Mouse (Mus musculus) forebrain, embryonic 16.5 days (tissue): ENCODE measurements around the gene Slc6a21. TPM values are rescaled to one million over a fixed set of nuclear protein-coding genes. Genes with fewer than 3 reads are reported as not detected.

Source experiments
- ATAC-seq: fragments of 200-750 bp; cut with Nextera tagmentation; 2 replicates; pipeline ENCODE4 v1.8.0; 2017; ENCODE audit warnings: mild to moderate bottlenecking, moderate library complexity
- H3K27ac ChIP-seq: fragments of 300-500 bp; sonication (generic); 2 replicates; pipeline ENCODE4 v1.5.1; 2014; ENCODE audit warnings: low read length, control low read depth
- H3K27me3 ChIP-seq: fragments of 300-500 bp; sonication (generic); replicated peaks from 2 replicates; pipeline ENCODE4 v1.6.1; 2014; ENCODE audit warnings: low read length; ENCODE audit not compliant: control insufficient read depth, insufficient read depth
- H3K36me3 ChIP-seq: fragments of 300-500 bp; sonication (generic); 2 replicates; pipeline ENCODE4 v1.6.1; 2014; ENCODE audit not compliant: control insufficient read depth, insufficient read depth
- H3K4me1 ChIP-seq: fragments of 300-500 bp; sonication (generic); replicated peaks from 2 replicates; pipeline ENCODE4 v1.6.1; 2014; ENCODE audit warnings: low read length; ENCODE audit not compliant: control insufficient read depth, insufficient read depth
- H3K4me2 ChIP-seq: fragments of 300-500 bp; sonication (generic); 2 replicates; pipeline ENCODE4 v1.6.1; 2014; ENCODE audit warnings: mild to moderate bottlenecking, low read length, control low read depth
- H3K4me3 ChIP-seq: fragments of 300-500 bp; sonication (generic); replicated peaks from 2 replicates; pipeline ENCODE4 v1.5.1; 2014; ENCODE audit warnings: mild to moderate bottlenecking, low read length, control low read depth
- H3K9ac ChIP-seq: fragments of 300-500 bp; sonication (generic); replicated peaks from 2 replicates; pipeline ENCODE4 v1.6.1; 2014; ENCODE audit warnings: low read depth, low read length, control low read depth
- H3K9me3 ChIP-seq: fragments of 300-500 bp; sonication (generic); 2 replicates; pipeline ENCODE4 v1.6.1; 2016; ENCODE audit warnings: low read length; ENCODE audit not compliant: control insufficient read depth
- WGBS: fragments of 180-500 bp; shearing (Covaris S2); extraction: QIAGEN DNeasy Blood & Tissue Kit; methylation state at CpG from one replicate; pipeline ENCODE4 v1.1.7; 2014; 5-methylcytosine and 5-hydroxymethylcytosine counted together
- polyA plus RNA-seq: library from polyadenylated mRNA; unstranded; fragments of >200 nt; fragmentation: Nextera tagmentation; extraction: Ambion mirVana; gene quantifications from 2 replicates; pipeline ENCODE4 v1.2.1, GENCODE M21; 2015

Slc6a21 gene
- polyA plus RNA-seq, 1 experiment from 2014 or later: not detected

GRCm38 (mm10) chr7:45272786-45273412 is 4.4 kb upstream of the Slc6a21 start:
- WGBS: 22% methylated on average over 10 of the region's 10 CpGs
- H3K4me3 ChIP-seq: no peak overlapping the region
- no peaks in the 10 kb centered on the region for H3K27me3 ChIP-seq
- H3K4me1 ChIP-seq: peaks cover 6% of the 10 kb centered on the region
- H3K27ac ChIP-seq: no peak overlapping the region
- H3K9me3 ChIP-seq: no peaks in the 10 kb centered on the region
- H3K36me3 ChIP-seq: no peaks in the 10 kb centered on the region
- H3K9ac ChIP-seq: 0 out of 2 replicates have a peak overlapping the region, but pooled peaks have one; percentile 17
- no peak overlapping the region for H3K4me2 ChIP-seq
- ATAC-seq: no peak

- Histone ChIP-seq H3K4me2 (no peak overlapping the region), H3K27me3 (no peaks in the 10 kb centered on the region), H3K4me1 (peaks cover 6% of the 10 kb centered on the region), H3K9ac (no peak overlapping the region), H3K36me3 (no peaks in the 10 kb centered on the region), H3K4me3 (no peak overlapping the region), H3K9me3 (no peaks in the 10 kb centered on the region), H3K27ac (no peak overlapping the region)
- ATAC-seq: no peak
- 92% methylated on average over 8 of the region's 8 CpGs for WGBS
Observed at GRCm38 (mm10) chr7:45273672-45274071, 3.6 kb upstream of the Slc6a21 start.

DNA sequence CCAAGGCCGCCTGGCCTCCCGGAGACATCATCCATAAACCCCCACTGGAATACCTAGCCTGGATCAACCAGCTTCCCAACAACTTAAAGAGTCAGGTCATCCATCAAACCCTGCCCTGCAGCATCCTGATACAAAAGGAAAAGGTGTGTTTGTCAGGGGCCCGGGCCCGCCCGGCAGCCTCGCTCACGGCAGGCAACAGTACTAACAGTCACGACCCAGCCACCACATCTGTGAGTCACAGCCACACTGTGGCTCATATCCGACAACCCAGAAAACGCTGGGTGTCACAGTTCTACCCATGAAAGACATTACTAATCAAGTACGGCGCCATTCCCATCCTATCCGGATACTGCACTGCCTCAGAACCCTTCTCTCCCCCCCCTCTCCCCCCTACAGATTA is 9.2 kb downstream of the Slc6a21 start:
- no peaks in the 10 kb centered on the region for H3K27me3 ChIP-seq
- 91% methylated on average over 13 of the region's 13 CpGs for WGBS
- no peak overlapping the region for H3K27ac ChIP-seq
- no peaks in the 10 kb centered on the region for H3K9me3 ChIP-seq
- no peaks in the 10 kb centered on the region for H3K36me3 ChIP-seq
- no peak overlapping the region for H3K4me3 ChIP-seq
- ATAC-seq: no peak
- no peak overlapping the region for H3K4me2 ChIP-seq
- no peaks in the 10 kb centered on the region for H3K4me1 ChIP-seq
- H3K9ac ChIP-seq: no peak overlapping the region

GRCm38 (mm10) chr7:45296626-45297025 is 19.3 kb downstream of the Slc6a21 start:
- peaks cover 9% of the 10 kb centered on the region; the same call in 1 of the 2 replicates for H3K4me1 ChIP-seq
- H3K27ac ChIP-seq: no peak overlapping the region; the same call in 1 of the 2 replicates
- ATAC-seq: no peak
- H3K4me3 ChIP-seq: no peak overlapping the region
- WGBS: 61% methylated on average over 1 of the region's 1 CpGs
- H3K9me3 ChIP-seq: no peaks in the 10 kb centered on the region
- no peak overlapping the region for H3K9ac ChIP-seq
- H3K4me2 ChIP-seq: no peak overlapping the region
- peaks cover 5% of the 10 kb centered on the region; the same call in 1 of the 2 replicates for H3K27me3 ChIP-seq
- no peaks in the 10 kb centered on the region for H3K36me3 ChIP-seq

DNA sequence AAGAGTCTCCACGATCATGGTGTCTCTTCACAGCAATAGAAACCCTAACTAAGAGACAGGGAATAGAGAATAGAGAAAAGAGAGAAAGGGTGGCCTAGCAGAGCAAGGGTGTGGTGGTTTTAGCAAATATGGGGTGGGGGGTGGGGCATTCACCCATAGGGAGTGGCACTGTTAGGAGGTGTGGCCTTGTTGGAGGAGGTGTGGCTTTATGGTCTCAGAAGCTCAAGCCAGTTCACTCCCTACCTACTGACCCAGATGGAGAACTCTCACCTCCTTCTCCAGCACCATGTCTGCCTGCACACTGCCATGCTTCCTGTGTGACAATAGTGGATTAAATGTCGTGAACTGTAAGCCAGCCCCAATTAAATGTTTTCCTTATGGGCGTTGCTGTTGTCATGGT is 20.2 kb downstream of the Slc6a21 start:
- Histone ChIP-seq H3K9me3 (no peaks in the 10 kb centered on the region), H3K36me3 (no peaks in the 10 kb centered on the region), H3K4me3 (no peak overlapping the region), H3K4me2 (no peak overlapping the region), H3K27me3 (peaks cover 5% of the 10 kb centered on the region; the same call in 1 of the 2 replicates), H3K4me1 (peaks cover 11% of the 10 kb centered on the region), H3K9ac (no peak overlapping the region), H3K27ac (no peak overlapping the region)
- ATAC-seq: no peak
- WGBS: 62% methylated on average over 3 of the region's 3 CpGs

DNA sequence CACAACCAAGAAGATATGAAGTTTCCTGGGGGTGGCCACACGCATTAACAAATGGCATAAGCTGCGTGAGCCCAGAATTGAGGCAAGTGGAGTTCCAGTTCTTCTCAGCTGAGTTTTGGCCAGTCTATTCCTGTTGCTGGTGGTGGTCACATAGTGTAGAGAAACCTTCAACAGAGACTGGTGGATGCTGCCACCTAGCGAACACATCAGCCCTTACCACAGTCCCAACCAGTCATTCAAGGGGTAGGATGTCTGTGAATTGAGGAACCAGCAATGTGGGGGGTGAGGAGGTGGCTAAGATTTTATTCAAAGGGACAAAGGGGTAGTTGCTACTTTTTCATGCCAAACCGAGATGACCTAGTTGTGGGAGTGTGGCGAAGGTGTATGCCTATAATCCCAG is 22.4 kb downstream of the Slc6a21 start:
- WGBS: 13% methylated on average over 5 of the region's 5 CpGs
- peaks cover 5% of the 10 kb centered on the region; the same call in 1 of the 2 replicates for H3K27me3 ChIP-seq
- H3K4me1 ChIP-seq: peaks cover 21% of the 10 kb centered on the region
- H3K4me2 ChIP-seq: no peak overlapping the region
- H3K9me3 ChIP-seq: no peaks in the 10 kb centered on the region
- no peak overlapping the region for H3K27ac ChIP-seq
- no peaks in the 10 kb centered on the region for H3K36me3 ChIP-seq
- no peak overlapping the region for H3K9ac ChIP-seq
- no peak overlapping the region for H3K4me3 ChIP-seq
- ATAC-seq: peak; percentile 87

DNA sequence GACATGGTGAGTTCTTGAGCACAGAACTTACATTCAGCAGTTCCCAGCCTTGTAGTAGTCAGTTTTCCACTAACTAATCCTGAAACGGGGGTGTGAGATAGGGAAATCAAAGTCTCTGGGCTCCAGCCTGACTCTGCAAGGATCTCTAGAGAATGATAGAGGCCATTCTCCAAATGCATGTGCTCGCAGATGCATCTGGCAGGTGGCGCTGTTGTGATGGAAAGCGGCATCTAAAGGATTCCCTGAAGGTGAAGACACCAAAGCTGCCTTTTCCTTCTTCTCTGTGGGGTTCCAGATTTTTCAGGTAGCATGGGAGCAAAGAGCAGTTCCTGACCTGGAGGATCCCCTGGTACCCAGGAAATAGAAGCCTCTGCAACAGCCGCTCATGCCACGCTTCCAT is 23.0 kb downstream of the Slc6a21 start:
- Histone ChIP-seq H3K9me3 (no peaks in the 10 kb centered on the region), H3K4me3 (no peak overlapping the region), H3K27me3 (peaks cover 5% of the 10 kb centered on the region; the same call in 1 of the 2 replicates), H3K4me1 (peaks cover 26% of the 10 kb centered on the region), H3K36me3 (no peaks in the 10 kb centered on the region), H3K9ac (peak overlapping the region; percentile 26; the same call in 1 of the 2 replicates), H3K27ac (no peak overlapping the region), H3K4me2 (no peak overlapping the region; the same call in 1 of the 2 replicates)
- 15% methylated on average over 6 of the region's 6 CpGs for WGBS
- no peak for ATAC-seq

GRCm38 (mm10) chr7:45302626-45303025 is 25.3 kb downstream of the Slc6a21 start:
- ATAC-seq: peak; percentile 26
- Histone ChIP-seq H3K4me3 (no peak overlapping the region), H3K9ac (no peak overlapping the region), H3K4me1 (peaks cover 25% of the 10 kb centered on the region), H3K27me3 (peaks cover 6% of the 10 kb centered on the region; the same call in 1 of the 2 replicates), H3K4me2 (no peak overlapping the region), H3K36me3 (no peaks in the 10 kb centered on the region), H3K9me3 (no peaks in the 10 kb centered on the region), H3K27ac (no peak overlapping the region)
- 28% methylated on average over 8 of the region's 8 CpGs for WGBS

DNA sequence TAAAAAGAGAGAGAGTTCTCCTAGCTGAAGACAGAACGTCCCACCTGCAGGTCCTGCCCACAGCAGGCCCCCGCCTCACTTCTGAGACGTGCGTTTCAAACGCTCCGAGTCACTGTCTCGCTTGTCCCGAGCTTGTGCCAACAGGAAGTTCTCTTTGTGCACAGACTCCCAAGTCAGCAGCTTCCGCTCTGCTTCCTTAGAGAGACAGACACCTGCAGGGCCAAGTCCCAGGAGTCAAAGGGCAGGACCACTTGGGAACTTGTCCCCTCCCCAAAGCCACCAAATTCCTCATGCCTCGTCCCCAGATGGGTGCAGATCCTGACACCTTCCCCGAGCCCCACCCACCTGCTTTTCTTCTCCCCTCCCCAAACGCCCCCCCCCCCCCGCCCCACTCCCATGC is 27.6 kb downstream of the Slc6a21 start:
- 17% methylated on average over 10 of the region's 13 CpGs for WGBS
- H3K4me1 ChIP-seq: peaks cover 29% of the 10 kb centered on the region
- no peaks in the 10 kb centered on the region for H3K9me3 ChIP-seq
- no peak overlapping the region for H3K27ac ChIP-seq
- no peak for ATAC-seq
- H3K4me3 ChIP-seq: peak overlapping the region; percentile 6
- peaks cover 6% of the 10 kb centered on the region; the same call in 1 of the 2 replicates for H3K27me3 ChIP-seq
- H3K4me2 ChIP-seq: peak overlapping the region; percentile 26
- no peaks in the 10 kb centered on the region for H3K36me3 ChIP-seq
- peak overlapping the region; percentile 1; the same call in 1 of the 2 replicates for H3K9ac ChIP-seq
